Mouse (Mus musculus) brain, embryonic 14.5 days (tissue): ENCODE data around the gene Dpep3.

Source experiments
- CTCF ChIP-seq: fragments of 200-500 bp; IDR thresholded peaks from 2 replicates; pipeline ENCODE4 v1.5.1; 2012; ENCODE audit warnings: inconsistent platforms, mild to moderate bottlenecking, moderate library complexity, borderline replicate concordance; ENCODE audit not compliant: insufficient read depth, insufficient read length; ENCODE audit errors: extremely low read depth
- POLR2A ChIP-seq: fragments of 200-500 bp; IDR thresholded peaks from 2 replicates; pipeline ENCODE4 v1.6.1; 2012; ENCODE audit warnings: mild to moderate bottlenecking, inconsistent platforms, borderline replicate concordance; ENCODE audit not compliant: poor library complexity, insufficient read depth, insufficient read length, severe bottlenecking; ENCODE audit errors: extremely low read depth

- TF ChIP-seq CTCF, result no peak
- TF ChIP-seq POLR2A, result no peak
These were observed 37.9 kb upstream of the Dpep3 start for GRCm38 (mm10) chr8:106017130-106017529.
